Mouse (Mus musculus) thymus, adult 2 months (tissue): ENCODE data around the gene Ebf3. TPM values are rescaled to one million over a fixed set of nuclear protein-coding genes. Genes with fewer than 3 reads are reported as not detected.

Source experiments
- DNase-seq: peaks from one replicate; pipeline ENCODE4 v3.0.0; 2021
- H3K27ac ChIP-seq: fragments of 200-500 bp; 2 replicates; pipeline ENCODE4 v1.5.1; 2012; ENCODE audit warnings: low read length, control low read depth; ENCODE audit not compliant: control insufficient read depth, insufficient read depth
- H3K27me3 ChIP-seq: fragments of 200-500 bp; 2 replicates; pipeline ENCODE4 v1.6.1; 2012; ENCODE audit warnings: mild to moderate bottlenecking, low read length, moderate library complexity, mixed read lengths; ENCODE audit not compliant: control insufficient read depth, insufficient read depth
- H3K36me3 ChIP-seq: fragments of 200-500 bp; 2 replicates; pipeline ENCODE4 v1.6.1; 2012; ENCODE audit warnings: mild to moderate bottlenecking, low read length, moderate library complexity; ENCODE audit not compliant: control insufficient read depth, insufficient read depth
- H3K4me1 ChIP-seq: fragments of 200-500 bp; replicated peaks from 2 replicates; pipeline ENCODE4 v1.6.1; 2012; ENCODE audit warnings: low read length; ENCODE audit not compliant: control insufficient read depth, insufficient read depth
- H3K4me3 ChIP-seq: fragments of 200-500 bp; 2 replicates; pipeline ENCODE4 v1.5.1; 2012; ENCODE audit warnings: mild to moderate bottlenecking, low read length, control low read depth, moderate library complexity; ENCODE audit not compliant: control insufficient read depth, insufficient read depth
- CTCF ChIP-seq: fragments of 200-500 bp; IDR thresholded peaks from 2 replicates; pipeline ENCODE4 v1.5.1; 2012; ENCODE audit warnings: mild to moderate bottlenecking, control low read depth, low read length, moderate library complexity, borderline replicate concordance; ENCODE audit not compliant: control insufficient read depth, poor library complexity, insufficient read depth; ENCODE audit errors: extremely low read depth
- POLR2A ChIP-seq: fragments of 200-500 bp; IDR thresholded peaks from 2 replicates; pipeline ENCODE4 v1.6.1; 2012; ENCODE audit warnings: mild to moderate bottlenecking, low read length, control low read depth, moderate library complexity; ENCODE audit not compliant: control insufficient read depth, poor library complexity, insufficient read depth; ENCODE audit errors: extremely low read depth
- WGBS: fragments of 180-500 bp; shearing (Covaris S2); methylation state at CpG from one replicate; pipeline ENCODE4 v1.1.7; 2018; 5-methylcytosine and 5-hydroxymethylcytosine counted together
- polyA plus RNA-seq: library from polyadenylated mRNA; depleted of rRNA; stranded (reverse); fragments of >200 nt; gene quantifications from 2 replicates; pipeline ENCODE4 v1.2.3, GENCODE M21; 2012

Ebf3 gene
- polyA plus RNA-seq, 1 experiment: 2.1 TPM

DNA sequence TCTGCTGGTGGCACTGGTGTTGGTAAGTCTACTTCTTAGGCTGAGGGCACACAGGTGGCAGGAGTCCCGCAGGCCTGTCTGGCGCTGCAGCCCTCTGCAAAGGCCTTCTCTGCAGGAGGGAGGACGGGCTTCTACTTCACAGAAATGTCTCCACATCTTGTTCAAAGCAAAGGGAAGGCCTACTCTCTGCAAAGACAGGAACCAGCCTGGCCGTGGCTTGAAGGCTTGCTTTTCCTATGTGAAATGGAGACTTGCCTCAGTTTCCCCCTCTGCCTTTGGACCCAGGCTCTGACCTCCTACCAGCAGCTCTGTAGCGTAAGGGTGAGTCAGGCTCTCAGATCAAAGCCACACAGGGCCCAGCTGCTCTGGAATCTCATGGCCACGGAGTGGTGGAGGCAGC, 117.7 kb downstream of the Ebf3 start:
- DNase-seq: no peak
- H3K4me1 ChIP-seq: no peaks in the 10 kb centered on the region
- no peaks in the 10 kb centered on the region for H3K36me3 ChIP-seq
- H3K27me3 ChIP-seq: no peaks in the 10 kb centered on the region
- TF ChIP-seq CTCF (no peak), POLR2A (no peak)
- no peak overlapping the region for H3K4me3 ChIP-seq
- 90% methylated on average over 6 of the region's 6 CpGs for WGBS
- H3K27ac ChIP-seq: no peak overlapping the region

DNA sequence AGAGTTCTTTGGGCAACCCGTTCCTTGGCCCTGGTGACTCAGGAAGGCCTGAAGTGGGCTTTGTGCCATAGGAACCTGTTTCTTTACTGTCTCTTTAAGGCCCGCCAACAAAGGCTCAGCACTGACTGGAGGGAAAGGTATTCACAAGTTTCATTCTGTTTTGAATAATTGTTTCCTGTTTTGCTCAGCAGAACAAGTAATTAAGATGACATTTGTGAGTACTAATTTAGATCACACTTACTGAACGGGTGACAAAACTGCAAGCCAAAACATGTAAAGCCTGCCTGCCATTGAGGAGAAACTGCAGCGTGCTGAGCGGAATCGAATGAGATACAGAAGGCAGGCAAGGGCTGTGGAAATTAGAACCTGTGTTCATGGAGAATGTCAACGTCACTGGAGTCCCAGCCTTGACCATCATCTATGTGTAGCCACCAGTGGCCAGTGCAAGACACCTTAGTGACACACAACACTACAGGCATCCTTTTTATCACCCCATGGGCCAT, 121.4 kb downstream of the Ebf3 start:
- 92% methylated on average over 7 of the region's 7 CpGs for WGBS
- TF ChIP-seq POLR2A: no peak
- TF ChIP-seq CTCF: no peak
- H3K27ac ChIP-seq: no peak overlapping the region
- DNase-seq: no peak
- no peaks in the 10 kb centered on the region for H3K27me3 ChIP-seq
- H3K4me1 ChIP-seq: no peaks in the 10 kb centered on the region
- H3K36me3 ChIP-seq: no peaks in the 10 kb centered on the region
- H3K4me3 ChIP-seq: no peak overlapping the region

DNA sequence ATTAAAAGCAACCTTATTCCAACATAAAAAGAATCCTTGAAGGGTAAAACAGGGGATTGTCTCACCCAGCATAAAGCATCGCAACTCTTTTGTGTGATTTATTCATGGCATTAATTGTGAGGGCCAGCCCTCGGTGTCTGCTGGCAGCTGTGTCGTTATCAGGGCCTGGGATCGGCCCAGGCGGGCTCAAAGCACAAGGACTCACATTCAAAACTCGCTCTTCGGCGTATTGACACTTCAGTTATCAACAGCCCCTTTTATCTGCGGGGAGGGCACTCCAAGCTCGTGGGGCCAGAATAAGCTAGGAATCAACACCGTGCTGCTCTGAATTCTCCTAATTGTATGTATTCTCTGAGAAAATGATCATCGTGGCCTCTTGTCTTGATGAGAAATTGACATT, 122.4 kb downstream of the Ebf3 start:
- no peaks in the 10 kb centered on the region for H3K4me1 ChIP-seq
- H3K27ac ChIP-seq: no peak overlapping the region
- 88% methylated on average over 12 of the region's 12 CpGs for WGBS
- H3K4me3 ChIP-seq: no peak overlapping the region
- no peaks in the 10 kb centered on the region for H3K27me3 ChIP-seq
- no peak for DNase-seq
- no peak for TF ChIP-seq CTCF
- no peak for TF ChIP-seq POLR2A
- no peaks in the 10 kb centered on the region for H3K36me3 ChIP-seq

DNA sequence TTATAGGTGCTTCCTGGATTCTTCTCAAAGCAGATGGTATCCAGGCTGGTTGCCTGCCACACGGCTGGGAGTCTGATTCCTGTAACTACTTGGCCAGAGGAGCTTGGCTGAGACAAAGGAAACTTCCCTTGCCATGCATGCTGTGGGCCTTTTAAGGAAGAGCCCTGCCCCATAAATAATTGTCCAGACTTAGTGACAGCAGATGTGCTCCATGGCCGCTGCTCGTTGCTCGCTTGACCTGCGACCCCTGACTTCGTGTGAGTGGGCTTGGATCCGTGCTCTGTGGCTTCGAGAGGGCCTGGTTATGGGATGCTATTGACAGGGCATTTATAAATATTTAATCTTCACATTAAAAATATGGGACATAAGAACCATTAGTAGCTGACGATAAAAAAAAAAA, 142.0 kb downstream of the Ebf3 start:
- Histone ChIP-seq H3K4me1 (no peaks in the 10 kb centered on the region), H3K27ac (no peak overlapping the region), H3K4me3 (no peak overlapping the region), H3K27me3 (no peaks in the 10 kb centered on the region), H3K36me3 (no peaks in the 10 kb centered on the region)
- 78% methylated on average over 9 of the region's 9 CpGs for WGBS
- no peak for DNase-seq
- TF ChIP-seq POLR2A (no peak), CTCF (no peak)

DNA sequence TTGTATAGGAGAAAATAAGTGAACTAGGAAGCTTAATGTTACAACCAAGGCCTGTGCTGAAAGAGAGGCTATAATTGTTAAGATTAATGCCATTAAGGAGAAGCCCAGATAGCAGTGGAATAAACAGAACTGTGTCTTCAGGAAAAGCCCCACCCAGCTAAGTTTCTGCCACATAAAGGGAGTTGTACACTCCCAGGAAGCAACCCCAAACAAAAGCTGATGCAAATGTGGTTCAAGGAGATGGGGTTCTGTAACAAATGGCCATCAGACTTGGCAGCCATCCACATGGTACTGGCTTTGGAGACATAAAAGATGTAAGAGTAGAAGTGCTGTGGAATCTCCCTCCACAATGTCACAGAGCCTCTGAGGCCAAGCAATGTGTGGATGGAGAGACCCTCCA, 155.2 kb downstream of the Ebf3 start:
- no peaks in the 10 kb centered on the region for H3K4me1 ChIP-seq
- no peak overlapping the region for H3K27ac ChIP-seq
- no peaks in the 10 kb centered on the region for H3K36me3 ChIP-seq
- H3K4me3 ChIP-seq: no peak overlapping the region
- DNase-seq: no peak
- H3K27me3 ChIP-seq: no peaks in the 10 kb centered on the region
- TF ChIP-seq CTCF: no peak
- no peak for TF ChIP-seq POLR2A

DNA sequence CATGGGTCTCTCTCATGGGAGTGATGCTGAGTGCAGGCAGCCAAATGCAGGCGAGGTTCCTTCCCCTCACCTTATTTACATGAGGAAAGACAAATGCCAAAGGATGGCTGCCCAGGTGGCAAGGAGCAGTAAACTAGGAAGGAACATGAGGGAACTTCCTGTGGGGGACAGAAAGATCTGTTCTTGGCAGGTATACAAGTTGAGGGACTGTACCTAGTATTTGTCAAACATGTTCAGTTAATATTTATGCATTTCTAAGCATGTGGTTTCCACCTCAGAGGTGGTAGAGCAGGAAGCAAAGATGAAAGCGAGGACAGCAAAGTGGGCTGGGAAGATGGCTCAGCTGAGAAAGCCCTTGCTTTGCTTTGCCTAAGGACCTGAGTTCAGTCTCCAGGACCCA, 159.6 kb downstream of the Ebf3 start:
- no peak overlapping the region for H3K27ac ChIP-seq
- DNase-seq: no peak
- H3K4me3 ChIP-seq: no peak overlapping the region
- H3K27me3 ChIP-seq: no peaks in the 10 kb centered on the region
- TF ChIP-seq CTCF (no peak), POLR2A (no peak)
- 50% methylated on average over 2 of the region's 2 CpGs for WGBS
- no peaks in the 10 kb centered on the region for H3K4me1 ChIP-seq
- H3K36me3 ChIP-seq: no peaks in the 10 kb centered on the region

DNA sequence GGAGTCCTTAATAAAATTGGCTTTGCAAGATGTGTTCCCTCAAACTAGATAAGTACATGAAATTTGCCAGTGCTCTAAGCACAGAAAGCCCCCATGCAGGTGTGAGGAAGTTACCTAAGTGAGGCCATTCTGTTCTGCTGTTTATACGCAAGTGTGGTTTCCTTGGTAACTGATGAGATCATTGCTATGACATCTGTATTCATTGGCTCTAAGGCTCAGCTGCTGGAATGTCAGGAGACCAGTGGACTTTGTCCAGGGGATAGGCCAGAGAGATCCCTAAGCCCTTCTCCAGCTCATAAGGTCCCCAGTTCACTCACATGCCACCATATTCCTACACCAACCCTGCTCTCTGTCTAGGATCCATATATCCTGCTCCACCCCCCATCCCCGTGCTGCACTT, 162.4 kb downstream of the Ebf3 start:
- Histone ChIP-seq H3K4me1 (no peaks in the 10 kb centered on the region), H3K27ac (no peak overlapping the region), H3K36me3 (no peaks in the 10 kb centered on the region), H3K27me3 (no peaks in the 10 kb centered on the region), H3K4me3 (no peak overlapping the region)
- WGBS: 93% methylated on average over 2 of the region's 2 CpGs
- TF ChIP-seq POLR2A: no peak
- no peak for DNase-seq
